Mouse (Mus musculus): Measurements from ENCODE around the gene Cd164. TPM values are rescaled to one million over a fixed set of nuclear protein-coding genes. Genes with fewer than 3 reads are reported as not detected.
A peak's percentile ranks its signal among the peaks of the same experiment; 100 is the strongest.

Gene Cd164
- polyA plus RNA-seq, 1 experiment from 2014 or later: 184 TPM

- ATAC-seq (replicated peaks; ENCODE audit: low FRiP score, low read depth): peak; percentile 73; the same call in 1 of the 2 replicates
Measured at GRCm38 (mm10) chr10:41575451-41576327, 56.5 kb downstream of the Cd164 start.

GRCm38 (mm10) chr10:41576328-41576833 is 57.2 kb downstream of the Cd164 start:
- DNase-seq (ENCODE audit: low spot score): no peak
- Histone ChIP-seq H3K27ac (no peak overlapping the region), H3K9me3 (replicated peaks; ENCODE audit: low read length) (no peaks in the 10 kb centered on the region), H3K27me3 (ENCODE audit: insufficient read depth, low read length) (no peaks in the 10 kb centered on the region), H3K4me3 (replicated peaks; ENCODE audit: low read depth, low read length) (no peak overlapping the region), H3K4me1 (replicated peaks; ENCODE audit: insufficient read depth, low read length) (no peaks in the 10 kb centered on the region; the same call in 1 of the 2 replicates), H3K4me2 (ENCODE audit: low read length) (no peak overlapping the region), H3K36me3 (ENCODE audit: insufficient read depth, low read length) (no peaks in the 10 kb centered on the region), H3K9ac (ENCODE audit: low read depth, low read length) (no peak overlapping the region)
- ATAC-seq (replicated peaks; ENCODE audit: low FRiP score, low read depth): no peak
- WGBS: 57% methylated on average over 7 of the region's 7 CpGs
- no peak for TF ChIP-seq CTCF (IDR thresholded peaks at IDR 0.05; ENCODE audit: low read depth)

More at GRCm38 (mm10) chr10:41575451-41576327, 56.5 kb downstream of the Cd164 start:
- H3K4me1 ChIP-seq (replicated peaks; ENCODE audit: insufficient read depth, low read length): no peaks in the 10 kb centered on the region; the same call in 1 of the 2 replicates
- H3K9ac ChIP-seq (ENCODE audit: low read depth, low read length): no peak overlapping the region
- H3K9me3 ChIP-seq (replicated peaks; ENCODE audit: low read length): no peaks in the 10 kb centered on the region
- H3K4me2 ChIP-seq (ENCODE audit: low read length): no peak overlapping the region
- H3K36me3 ChIP-seq (ENCODE audit: insufficient read depth, low read length): no peaks in the 10 kb centered on the region
- no peak for DNase-seq (ENCODE audit: low spot score)
- H3K4me3 ChIP-seq (replicated peaks; ENCODE audit: low read depth, low read length): no peak overlapping the region
- no peak for TF ChIP-seq CTCF (IDR thresholded peaks at IDR 0.05; ENCODE audit: low read depth)
- H3K27ac ChIP-seq: no peak overlapping the region
- 47% methylated on average over 8 of the region's 8 CpGs for WGBS
- H3K27me3 ChIP-seq (ENCODE audit: insufficient read depth, low read length): no peaks in the 10 kb centered on the region

DNA sequence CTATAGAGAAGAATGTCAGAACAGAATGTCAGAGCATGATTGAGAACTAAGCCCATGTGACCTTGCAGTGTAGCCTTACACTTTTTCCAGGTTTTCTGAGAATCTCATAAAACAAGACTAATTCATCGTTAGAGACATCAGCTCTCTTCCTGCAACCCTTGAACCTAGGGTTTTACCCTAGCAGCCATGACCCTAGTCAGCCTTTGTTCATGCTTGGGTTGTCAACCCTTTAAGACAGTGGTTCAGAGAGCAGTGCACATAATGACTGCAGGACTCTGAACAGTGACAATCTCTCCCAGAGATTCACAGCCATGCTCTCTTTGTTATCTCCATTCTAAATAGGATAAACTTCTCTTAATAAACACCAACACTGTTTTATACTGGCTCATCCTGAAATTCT is 59.3 kb downstream of the Cd164 start:
- no peak overlapping the region for H3K27ac ChIP-seq
- H3K9ac ChIP-seq (ENCODE audit: low read depth, low read length): no peak overlapping the region
- TF ChIP-seq CTCF (IDR thresholded peaks at IDR 0.05; ENCODE audit: low read depth): no peak
- H3K27me3 ChIP-seq (ENCODE audit: insufficient read depth, low read length): no peaks in the 10 kb centered on the region
- no peaks in the 10 kb centered on the region for H3K36me3 ChIP-seq (ENCODE audit: insufficient read depth, low read length)
- no peaks in the 10 kb centered on the region for H3K4me1 ChIP-seq (replicated peaks; ENCODE audit: insufficient read depth, low read length)
- 16% methylated on average over 1 of the region's 1 CpGs for WGBS
- ATAC-seq (replicated peaks; ENCODE audit: low FRiP score, low read depth) (no peak), DNase-seq (ENCODE audit: low spot score) (no peak)
- no peak overlapping the region for H3K4me3 ChIP-seq (replicated peaks; ENCODE audit: low read depth, low read length)
- no peak overlapping the region for H3K4me2 ChIP-seq (ENCODE audit: low read length)
- H3K9me3 ChIP-seq (replicated peaks; ENCODE audit: low read length): no peaks in the 10 kb centered on the region

- no peak for TF ChIP-seq CTCF (IDR thresholded peaks at IDR 0.05; ENCODE audit: low read depth)
- Histone ChIP-seq H3K4me3 (replicated peaks; ENCODE audit: low read depth, low read length) (no peak overlapping the region), H3K27me3 (ENCODE audit: insufficient read depth, low read length) (no peaks in the 10 kb centered on the region), H3K27ac (no peak overlapping the region), H3K36me3 (ENCODE audit: insufficient read depth, low read length) (no peaks in the 10 kb centered on the region), H3K9ac (ENCODE audit: low read depth, low read length) (no peak overlapping the region), H3K4me2 (ENCODE audit: low read length) (no peak overlapping the region), H3K4me1 (replicated peaks; ENCODE audit: insufficient read depth, low read length) (no peaks in the 10 kb centered on the region), H3K9me3 (replicated peaks; ENCODE audit: low read length) (no peaks in the 10 kb centered on the region)
- DNase-seq (ENCODE audit: low spot score): no peak
- 65% methylated on average over 4 of the region's 4 CpGs for WGBS
- no peak for ATAC-seq (replicated peaks; ENCODE audit: low FRiP score, low read depth)
Measured at GRCm38 (mm10) chr10:41580441-41580840, 61.2 kb downstream of the Cd164 start.

Other genes starting within 250 kb of the Cd164 start
- gene Fig4, start 216.2 kb upstream of the Cd164 start, polyA plus RNA-seq (2015; fragmentation: Nextera tagmentation; extraction: Ambion mirVana): 14.9 and 16.8 TPM in 2 replicates
- gene Ak9, start 215.4 kb upstream of the Cd164 start, polyA plus RNA-seq (2015; fragmentation: Nextera tagmentation; extraction: Ambion mirVana): 0.05 TPM in 1 of 2 replicates, not detected in the other
- 16.9 and 18.4 TPM in 2 replicates for gene Zbtb24, start 69.0 kb upstream of the Cd164 start, polyA plus RNA-seq (2015; fragmentation: Nextera tagmentation; extraction: Ambion mirVana)
- gene Mical1, start 43.1 kb upstream of the Cd164 start, polyA plus RNA-seq (2015; fragmentation: Nextera tagmentation; extraction: Ambion mirVana): 19.6 and 19.9 TPM in 2 replicates
- gene Smpd2, start 29.0 kb upstream of the Cd164 start, polyA plus RNA-seq (2015; fragmentation: Nextera tagmentation; extraction: Ambion mirVana): 70.4 and 79.8 TPM in 2 replicates
- 3.3 and 4.6 TPM in 2 replicates for gene Ppil6, start 29.0 kb upstream of the Cd164 start, polyA plus RNA-seq (2015; fragmentation: Nextera tagmentation; extraction: Ambion mirVana)
- gene Ccdc162, start 197.2 kb downstream of the Cd164 start, polyA plus RNA-seq (2015; fragmentation: Nextera tagmentation; extraction: Ambion mirVana): 0.68 and 1.0 TPM in 2 replicates